Mouse (Mus musculus): ENCODE measurements around the gene R3hdm2. TPM values are rescaled to one million over a fixed set of nuclear protein-coding genes. Genes with fewer than 3 reads are reported as not detected.

R3hdm2 gene
- polyA plus RNA-seq, 1 experiment from 2014 or later: 29.0 TPM

- no peak for ATAC-seq (ENCODE audit: low FRiP score, low TSS enrichment)
- 63% methylated on average over 8 of the region's 8 CpGs for WGBS
Observed at GRCm38 (mm10) chr10:127351719-127352118, 28.4 kb upstream of the R3hdm2 start.

GRCm38 (mm10) chr10:127352187-127352586 is 27.9 kb upstream of the R3hdm2 start:
- Histone ChIP-seq H3K9me3 (ENCODE audit: low read length) (no peaks in the 10 kb centered on the region), H3K9ac (replicated peaks; ENCODE audit: low read length) (no peak overlapping the region), H3K36me3 (ENCODE audit: insufficient read depth, low read length) (no peaks in the 10 kb centered on the region), H3K4me1 (ENCODE audit: insufficient read depth, low read length) (peaks cover 8% of the 10 kb centered on the region; the same call in 1 of the 2 replicates), H3K4me3 (ENCODE audit: low read length) (no peak overlapping the region), H3K4me2 (replicated peaks; ENCODE audit: low read depth, low read length) (no peak overlapping the region), H3K27ac (ENCODE audit: low read length) (no peak overlapping the region), H3K27me3 (ENCODE audit: insufficient read depth, low read length) (no peaks in the 10 kb centered on the region)
- 76% methylated on average over 9 of the region's 9 CpGs for WGBS
- no peak for ATAC-seq (ENCODE audit: low FRiP score, low TSS enrichment)

More at GRCm38 (mm10) chr10:127351719-127352118, 28.4 kb upstream of the R3hdm2 start:
- Histone ChIP-seq H3K4me1 (ENCODE audit: insufficient read depth, low read length) (peaks cover 8% of the 10 kb centered on the region; the same call in 1 of the 2 replicates), H3K27ac (ENCODE audit: low read length) (no peak overlapping the region), H3K4me2 (replicated peaks; ENCODE audit: low read depth, low read length) (no peak overlapping the region), H3K27me3 (ENCODE audit: insufficient read depth, low read length) (no peaks in the 10 kb centered on the region), H3K9ac (replicated peaks; ENCODE audit: low read length) (no peak overlapping the region), H3K4me3 (ENCODE audit: low read length) (no peak overlapping the region), H3K36me3 (ENCODE audit: insufficient read depth, low read length) (no peaks in the 10 kb centered on the region), H3K9me3 (ENCODE audit: low read length) (no peaks in the 10 kb centered on the region)

GRCm38 (mm10) chr10:127352766-127353165 is 27.4 kb upstream of the R3hdm2 start:
- ATAC-seq (ENCODE audit: low FRiP score, low TSS enrichment): no peak
- H3K4me3 ChIP-seq (ENCODE audit: low read length): no peak overlapping the region
- H3K27ac ChIP-seq (ENCODE audit: low read length): no peak overlapping the region

GRCm38 (mm10) chr10:127353909-127354895 is 25.9 kb upstream of the R3hdm2 start, which contains the start of gene Inhbe:
Inhbe (minus strand) TSS chr10:127354411.
- H3K36me3 ChIP-seq (ENCODE audit: insufficient read depth, low read length): no peaks in the 10 kb centered on the region
- no peak within 1 kb of the TSS for H3K27ac ChIP-seq (ENCODE audit: low read length)
- H3K9ac ChIP-seq (replicated peaks; ENCODE audit: low read length): no peak within 1 kb of the TSS
- no peak within 1 kb of the TSS for H3K4me3 ChIP-seq (ENCODE audit: low read length)
- H3K9me3 ChIP-seq (ENCODE audit: low read length): no peaks in the 10 kb centered on the region
- no peaks in the 10 kb centered on the region for H3K27me3 ChIP-seq (ENCODE audit: insufficient read depth, low read length)
- WGBS: 83% methylated on average over 18 of the region's 18 CpGs
- H3K4me2 ChIP-seq (replicated peaks; ENCODE audit: low read depth, low read length): no peak within 1 kb of the TSS
- peaks cover 8% of the 10 kb centered on the region; the same call in 1 of the 2 replicates for H3K4me1 ChIP-seq (ENCODE audit: insufficient read depth, low read length)
- ATAC-seq (ENCODE audit: low FRiP score, low TSS enrichment): no peak

More at GRCm38 (mm10) chr10:127352766-127353165, 27.4 kb upstream of the R3hdm2 start:
- Histone ChIP-seq H3K4me1 (ENCODE audit: insufficient read depth, low read length) (peaks cover 8% of the 10 kb centered on the region; the same call in 1 of the 2 replicates), H3K9me3 (ENCODE audit: low read length) (no peaks in the 10 kb centered on the region), H3K4me2 (replicated peaks; ENCODE audit: low read depth, low read length) (no peak overlapping the region), H3K27me3 (ENCODE audit: insufficient read depth, low read length) (no peaks in the 10 kb centered on the region), H3K9ac (replicated peaks; ENCODE audit: low read length) (no peak overlapping the region), H3K36me3 (ENCODE audit: insufficient read depth, low read length) (no peaks in the 10 kb centered on the region)
- 86% methylated on average over 11 of the region's 11 CpGs for WGBS

GRCm38 (mm10) chr10:127355336-127355735 is 24.8 kb upstream of the R3hdm2 start:
- Histone ChIP-seq H3K9me3 (ENCODE audit: low read length) (no peaks in the 10 kb centered on the region), H3K9ac (replicated peaks; ENCODE audit: low read length) (no peak overlapping the region), H3K4me3 (ENCODE audit: low read length) (no peak overlapping the region), H3K27ac (ENCODE audit: low read length) (no peak overlapping the region), H3K27me3 (ENCODE audit: insufficient read depth, low read length) (no peaks in the 10 kb centered on the region), H3K36me3 (ENCODE audit: insufficient read depth, low read length) (no peaks in the 10 kb centered on the region), H3K4me1 (ENCODE audit: insufficient read depth, low read length) (peaks cover 8% of the 10 kb centered on the region; the same call in 1 of the 2 replicates), H3K4me2 (replicated peaks; ENCODE audit: low read depth, low read length) (no peak overlapping the region)
- ATAC-seq (ENCODE audit: low FRiP score, low TSS enrichment): no peak
- WGBS: 74% methylated on average over 10 of the region's 10 CpGs

GRCm38 (mm10) chr10:127360714-127361113 is 19.4 kb upstream of the R3hdm2 start:
- Histone ChIP-seq H3K9ac (replicated peaks; ENCODE audit: low read length) (no peak overlapping the region), H3K4me1 (ENCODE audit: insufficient read depth, low read length) (no peaks in the 10 kb centered on the region), H3K9me3 (ENCODE audit: low read length) (no peaks in the 10 kb centered on the region), H3K36me3 (ENCODE audit: insufficient read depth, low read length) (no peaks in the 10 kb centered on the region), H3K4me3 (ENCODE audit: low read length) (no peak overlapping the region), H3K4me2 (replicated peaks; ENCODE audit: low read depth, low read length) (no peak overlapping the region), H3K27me3 (ENCODE audit: insufficient read depth, low read length) (no peaks in the 10 kb centered on the region), H3K27ac (ENCODE audit: low read length) (no peak overlapping the region)
- ATAC-seq (ENCODE audit: low FRiP score, low TSS enrichment): no peak
- WGBS: 83% methylated on average over 3 of the region's 3 CpGs

- Histone ChIP-seq H3K4me3 (ENCODE audit: low read length) (no peak overlapping the region), H3K4me2 (replicated peaks; ENCODE audit: low read depth, low read length) (no peak overlapping the region), H3K9me3 (ENCODE audit: low read length) (no peaks in the 10 kb centered on the region), H3K27ac (ENCODE audit: low read length) (no peak overlapping the region), H3K9ac (replicated peaks; ENCODE audit: low read length) (no peak overlapping the region), H3K4me1 (ENCODE audit: insufficient read depth, low read length) (peaks cover 5% of the 10 kb centered on the region; the same call in 1 of the 2 replicates), H3K27me3 (ENCODE audit: insufficient read depth, low read length) (no peaks in the 10 kb centered on the region), H3K36me3 (ENCODE audit: insufficient read depth, low read length) (no peaks in the 10 kb centered on the region)
- ATAC-seq (ENCODE audit: low FRiP score, low TSS enrichment): no peak
- 78% methylated on average over 5 of the region's 5 CpGs for WGBS
Observed at GRCm38 (mm10) chr10:127367116-127367515, 13.0 kb upstream of the R3hdm2 start.

GRCm38 (mm10) chr10:127368273-127368672 is 11.9 kb upstream of the R3hdm2 start:
- no peak overlapping the region for H3K9ac ChIP-seq (replicated peaks; ENCODE audit: low read length)
- no peak overlapping the region for H3K4me2 ChIP-seq (replicated peaks; ENCODE audit: low read depth, low read length)
- no peak overlapping the region for H3K4me3 ChIP-seq (ENCODE audit: low read length)
- H3K27ac ChIP-seq (ENCODE audit: low read length): no peak overlapping the region
- peaks cover 5% of the 10 kb centered on the region; the same call in 1 of the 2 replicates for H3K4me1 ChIP-seq (ENCODE audit: insufficient read depth, low read length)
- no peaks in the 10 kb centered on the region for H3K36me3 ChIP-seq (ENCODE audit: insufficient read depth, low read length)
- no peaks in the 10 kb centered on the region for H3K9me3 ChIP-seq (ENCODE audit: low read length)
- ATAC-seq (ENCODE audit: low FRiP score, low TSS enrichment): no peak
- H3K27me3 ChIP-seq (ENCODE audit: insufficient read depth, low read length): no peaks in the 10 kb centered on the region
- WGBS: 74% methylated on average over 2 of the region's 2 CpGs

GRCm38 (mm10) chr10:127369834-127370820 is 10.0 kb upstream of the R3hdm2 start, which contains the start of gene Inhbc:
Inhbc (minus strand) TSS chr10:127370431.
- H3K27me3 ChIP-seq (ENCODE audit: insufficient read depth, low read length): no peaks in the 10 kb centered on the region
- H3K36me3 ChIP-seq (ENCODE audit: insufficient read depth, low read length): no peaks in the 10 kb centered on the region
- no peak for ATAC-seq (ENCODE audit: low FRiP score, low TSS enrichment)
- H3K9me3 ChIP-seq (ENCODE audit: low read length): no peaks in the 10 kb centered on the region
- no peak within 1 kb of the TSS for H3K27ac ChIP-seq (ENCODE audit: low read length)
- no peak within 1 kb of the TSS for H3K4me2 ChIP-seq (replicated peaks; ENCODE audit: low read depth, low read length)
- no peak within 1 kb of the TSS for H3K4me3 ChIP-seq (ENCODE audit: low read length)
- H3K9ac ChIP-seq (replicated peaks; ENCODE audit: low read length): no peak within 1 kb of the TSS
- H3K4me1 ChIP-seq (ENCODE audit: insufficient read depth, low read length): peaks cover 5% of the 10 kb centered on the region; the same call in 1 of the 2 replicates
- WGBS: 76% methylated on average over 22 of the region's 22 CpGs
